Mouse (Mus musculus) lung, adult 2 months (tissue): ENCODE measurements around the gene Yipf4. TPM values are rescaled to one million over a fixed set of nuclear protein-coding genes. Genes with fewer than 3 reads are reported as not detected.
"Not testable (repeated sequence)": the region's sequence is repeated elsewhere in the genome, so short reads cannot be mapped to it uniquely, and the experiment has no call there.

Source experiments
- DNase-seq: peaks from one replicate; pipeline ENCODE4 v3.0.0; 2022
- H3K4me1 ChIP-seq: fragments of 200-500 bp; 2 replicates; pipeline ENCODE4 v1.6.1; 2011; ENCODE audit warnings: low read length; ENCODE audit not compliant: control insufficient read depth, insufficient read depth
- H3K4me3 ChIP-seq: fragments of 200-500 bp; replicated peaks from 2 replicates; pipeline ENCODE3; 2011; ENCODE audit warnings: low read depth, mild to moderate bottlenecking, control low read depth, low read length; ENCODE audit errors: extremely low read depth
- CTCF ChIP-seq: fragments of 200-500 bp; IDR thresholded peaks from 2 replicates; pipeline ENCODE4 v1.5.1; 2011; ENCODE audit warnings: mild to moderate bottlenecking, low read length, control low read depth; ENCODE audit not compliant: insufficient read depth
- POLR2A ChIP-seq: fragments of 200-500 bp; IDR thresholded peaks from 2 replicates; pipeline ENCODE4 v1.6.1; 2011; ENCODE audit warnings: low read depth, mild to moderate bottlenecking, control low read depth, low read length, borderline replicate concordance; ENCODE audit errors: extremely low read depth
- WGBS: fragments of 180-500 bp; shearing (Covaris S2); methylation state at CpG from one replicate; pipeline ENCODE4 v1.1.7; 2018; 5-methylcytosine and 5-hydroxymethylcytosine counted together
- polyA plus RNA-seq: library from polyadenylated mRNA; depleted of rRNA; stranded (reverse); fragments of >200 nt; gene quantifications from 2 replicates; pipeline ENCODE4 v1.2.3, GENCODE M21; 2012

Gene Yipf4
- polyA plus RNA-seq, 1 experiment: 66.3 TPM

DNA sequence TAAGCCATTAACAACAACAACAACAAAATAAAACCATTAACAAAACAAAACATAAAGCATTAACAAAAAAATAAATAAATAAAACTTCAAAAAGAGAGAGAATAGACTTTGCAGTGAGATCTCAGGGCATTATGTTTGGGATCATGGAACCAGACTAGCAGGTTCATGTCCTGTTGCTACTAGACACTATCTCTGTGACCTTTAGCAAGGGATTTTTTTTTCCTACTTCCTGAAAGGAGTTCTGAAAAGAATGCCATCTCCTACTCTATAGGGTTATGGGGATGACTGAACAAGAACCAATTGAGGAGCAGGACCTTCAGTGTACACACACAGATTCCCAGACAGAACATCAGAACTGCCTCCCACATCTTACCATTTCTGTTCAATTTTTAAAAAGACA lies 25.8 kb upstream of the Yipf4 start:
- no peak for TF ChIP-seq CTCF
- no peak for TF ChIP-seq POLR2A
- DNase-seq: no peak
- Histone ChIP-seq H3K4me3 (no peak overlapping the region), H3K4me1 (no peaks in the 10 kb centered on the region)

DNA sequence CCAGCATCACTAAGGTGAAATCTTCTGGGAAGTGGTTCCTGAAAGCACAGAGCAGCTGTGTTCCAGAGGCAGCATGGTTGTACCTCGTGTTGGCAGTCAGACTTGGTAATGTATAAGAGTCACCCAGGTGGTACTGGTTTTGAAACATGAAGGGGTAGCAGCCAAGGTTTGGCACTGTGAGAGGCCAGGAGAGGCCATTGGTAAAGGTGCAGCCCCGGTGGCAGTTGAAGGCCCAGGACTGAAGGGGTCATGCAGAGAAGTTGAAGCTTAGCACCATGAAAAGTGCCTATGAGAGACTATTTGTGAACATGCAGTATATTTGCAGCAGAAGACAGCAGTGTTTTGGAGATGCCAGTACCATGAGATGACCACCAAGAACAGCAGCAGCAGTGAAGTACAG lies 21.3 kb upstream of the Yipf4 start:
- WGBS: 82% methylated on average over 2 of the region's 2 CpGs
- not testable (repeated sequence) for DNase-seq

DNA sequence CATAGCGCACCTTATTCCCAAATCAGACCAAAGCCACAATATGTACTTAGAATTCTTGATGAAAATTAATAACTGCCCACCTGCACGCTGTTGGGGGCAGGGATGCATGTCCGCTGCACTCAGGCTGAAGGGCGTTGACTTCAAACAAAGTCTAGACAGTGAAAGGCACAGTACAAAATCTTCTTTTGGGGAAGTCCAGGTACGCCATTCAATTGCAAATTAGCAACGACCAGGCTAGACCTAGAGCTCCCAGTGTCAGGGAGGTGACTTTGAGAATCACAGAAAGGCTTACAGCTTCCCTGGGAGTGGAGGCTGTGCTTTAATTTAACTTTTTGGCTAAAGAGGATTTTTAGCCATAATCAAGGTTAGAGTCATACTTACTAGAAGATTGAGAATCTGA lies 19.2 kb upstream of the Yipf4 start:
- not testable (repeated sequence) for DNase-seq, H3K4me1 ChIP-seq, H3K4me3 ChIP-seq
- 82% methylated on average over 6 of the region's 6 CpGs for WGBS

More for the DNA sequence above, 21.3 kb upstream of the Yipf4 start:
- H3K4me1 ChIP-seq, H3K4me3 ChIP-seq: not testable (repeated sequence)

DNA sequence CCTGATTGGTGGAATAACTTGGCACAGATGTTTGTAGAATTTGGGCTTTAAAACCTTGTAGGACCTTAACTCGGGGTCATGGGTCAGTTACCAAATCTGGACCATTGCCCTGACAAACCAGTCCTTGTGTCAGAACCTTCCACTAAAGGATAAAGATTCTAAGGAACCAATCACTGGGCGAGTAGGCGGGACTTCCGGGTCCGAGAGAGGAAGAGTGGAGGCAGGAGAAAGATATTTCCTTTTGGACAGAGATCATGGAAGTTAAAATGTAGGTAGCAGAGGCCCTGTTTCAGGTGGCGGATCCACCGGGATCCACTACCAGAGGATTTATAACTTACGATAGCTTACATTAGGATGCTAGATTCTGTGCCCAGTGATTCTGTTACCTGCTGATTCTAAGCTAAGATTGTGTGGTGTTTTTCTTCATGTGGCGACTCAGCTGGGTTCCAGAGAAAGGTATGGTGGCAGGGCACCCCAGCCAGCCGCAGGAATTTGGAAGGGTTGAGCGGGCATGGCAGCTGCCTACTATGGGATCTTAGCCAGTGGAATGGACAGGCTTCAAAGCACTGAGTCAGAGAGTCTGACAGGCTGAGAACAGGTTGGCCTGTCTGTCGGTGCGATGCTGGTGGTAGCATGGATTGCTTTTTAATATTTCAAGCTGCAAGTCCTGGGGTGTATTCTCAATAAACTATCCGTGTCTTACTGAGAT lies 8.8 kb upstream of the Yipf4 start:
- no peak for TF ChIP-seq CTCF
- TF ChIP-seq POLR2A: no peak
- 85% methylated on average over 14 of the region's 14 CpGs for WGBS
- no peak for DNase-seq
- no peak overlapping the region for H3K4me3 ChIP-seq
- H3K4me1 ChIP-seq: no peaks in the 10 kb centered on the region

DNA sequence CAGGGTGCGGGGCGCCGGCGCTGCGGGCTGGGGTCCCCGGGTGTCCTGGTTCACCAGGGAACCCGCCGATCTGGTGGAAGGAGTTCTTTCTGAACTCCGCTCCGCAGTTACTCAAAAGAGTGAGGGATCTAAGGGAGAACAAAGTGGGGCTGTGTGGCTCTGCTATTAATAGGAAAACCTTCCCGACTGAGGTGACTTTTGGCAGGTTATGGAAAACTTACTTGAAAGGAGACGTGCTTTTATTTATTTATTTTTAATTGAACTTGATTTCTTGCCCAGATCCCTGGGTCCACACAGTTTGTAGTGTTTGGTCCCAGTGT lies 568 bp downstream of the Yipf4 start:
- TF ChIP-seq POLR2A: no peak
- TF ChIP-seq CTCF: no peak

DNA sequence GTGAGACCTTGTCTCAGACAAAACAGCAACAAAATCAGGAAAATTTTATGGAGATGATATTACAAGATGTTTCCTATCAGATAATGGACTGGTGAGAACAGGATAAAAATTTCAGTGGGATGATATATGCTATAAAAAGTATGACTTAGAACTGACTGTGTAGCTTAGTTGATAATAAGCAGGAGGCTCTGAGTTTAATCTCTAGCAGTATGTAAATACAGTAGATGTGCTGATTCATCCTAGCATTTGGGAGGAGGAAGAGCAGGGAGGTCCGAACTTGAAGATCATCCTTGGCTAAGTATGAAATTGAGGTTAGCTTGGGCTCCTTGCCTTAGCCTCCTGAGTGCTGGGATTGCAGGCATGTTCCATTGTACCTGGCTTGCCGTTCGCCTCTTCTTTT lies 2.3 kb downstream of the Yipf4 start:
- no peak for TF ChIP-seq POLR2A
- no peak for TF ChIP-seq CTCF
- Histone ChIP-seq H3K4me3 (no peak overlapping the region), H3K4me1 (peaks cover 2% of the 10 kb centered on the region)
- WGBS: 85% methylated on average over 3 of the region's 3 CpGs
- DNase-seq: no peak

More for the DNA sequence above, 568 bp downstream of the Yipf4 start:
- WGBS: under 1% methylated on average over 12 of the region's 12 CpGs
- Histone ChIP-seq H3K4me1 (peaks cover 2% of the 10 kb centered on the region), H3K4me3 (peak overlapping the region; percentile 86)
- no peak for DNase-seq

DNA sequence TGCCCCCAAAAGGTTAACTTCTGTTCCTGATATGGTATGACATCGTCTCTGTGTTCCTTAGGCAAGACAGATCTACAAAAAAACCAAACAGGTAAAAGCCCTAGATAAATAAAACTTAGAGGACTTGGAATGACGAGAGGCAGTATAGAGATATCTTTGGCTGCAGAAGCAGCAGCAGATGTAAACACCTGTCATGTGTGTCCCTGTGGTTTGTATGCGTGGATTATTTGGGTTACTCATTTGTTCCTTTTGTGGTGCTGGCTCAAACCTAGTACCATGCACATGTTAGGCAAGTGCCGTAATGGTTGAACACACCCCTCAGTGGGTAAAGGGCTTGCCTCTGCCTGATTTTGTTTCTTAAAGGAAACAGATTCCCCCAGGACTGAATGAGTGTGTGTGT lies 10.9 kb downstream of the Yipf4 start:
- H3K4me1 ChIP-seq: no peaks in the 10 kb centered on the region
- H3K4me3 ChIP-seq: no peak overlapping the region
- no peak for TF ChIP-seq POLR2A
- TF ChIP-seq CTCF: no peak
- no peak for DNase-seq
- WGBS: 82% methylated on average over 4 of the region's 4 CpGs

DNA sequence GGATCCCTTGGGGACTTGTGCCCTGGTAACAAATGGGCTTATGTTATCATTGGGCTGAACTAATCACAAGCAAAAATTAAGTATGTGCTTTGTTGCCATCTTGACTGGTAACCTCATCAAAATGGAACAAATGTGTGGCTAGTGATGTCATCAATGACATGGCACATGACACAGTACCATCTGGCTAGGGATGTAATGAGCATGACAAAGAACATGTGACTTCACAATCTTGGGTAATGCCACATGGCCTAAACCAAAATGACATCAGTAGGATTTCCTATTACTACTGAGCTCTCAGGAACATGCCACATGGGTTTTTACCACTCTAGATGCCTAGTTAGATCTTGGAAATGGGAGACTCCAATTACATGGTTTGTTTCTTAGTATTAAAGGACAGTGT lies 11.8 kb downstream of the Yipf4 start:
- TF ChIP-seq CTCF (no peak), POLR2A (no peak)
- Histone ChIP-seq H3K4me1 (no peaks in the 10 kb centered on the region), H3K4me3 (no peak overlapping the region)
- no peak for DNase-seq

DNA sequence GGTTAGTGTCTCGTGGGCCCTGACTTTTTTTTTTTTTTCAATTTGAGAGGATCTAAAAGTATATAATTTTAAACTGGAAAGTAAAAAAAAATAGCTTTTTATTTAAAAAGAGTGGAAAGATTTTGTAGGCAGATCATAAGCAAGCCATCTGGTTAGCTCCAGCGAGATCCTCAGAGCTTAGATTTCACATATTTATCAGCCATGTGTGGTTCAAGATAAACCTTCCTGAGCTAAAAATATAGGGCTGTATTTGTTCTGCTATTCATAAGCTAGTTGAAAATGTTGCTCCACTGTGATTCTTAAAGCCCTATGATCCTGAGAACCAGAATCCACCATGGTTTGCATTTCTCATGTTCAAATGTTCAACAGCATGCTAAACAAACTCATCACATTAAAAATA lies 18.6 kb downstream of the Yipf4 start:
- H3K4me3 ChIP-seq: no peak overlapping the region
- DNase-seq: no peak
- WGBS: 68% methylated on average over 2 of the region's 2 CpGs
- no peaks in the 10 kb centered on the region for H3K4me1 ChIP-seq
- TF ChIP-seq POLR2A (no peak), CTCF (no peak)

DNA sequence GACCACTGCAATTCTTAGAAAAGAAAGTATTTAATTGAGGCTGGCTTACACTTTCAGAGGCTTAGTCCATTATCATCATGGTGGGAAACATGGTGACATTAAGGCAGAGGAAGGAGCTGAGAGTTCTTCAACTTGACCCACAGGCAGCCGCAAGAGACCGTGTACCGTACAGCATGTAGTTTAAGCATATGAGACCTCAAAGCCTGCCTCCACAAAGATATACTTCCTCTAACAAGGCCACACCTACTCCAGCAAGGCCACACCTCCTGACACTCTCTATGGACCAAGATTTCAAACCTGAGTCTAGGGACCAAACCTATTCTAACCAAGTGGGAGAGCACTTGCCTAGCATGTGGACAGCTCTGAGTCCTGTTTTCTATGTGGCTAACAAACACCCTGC lies 19.3 kb downstream of the Yipf4 start:
- WGBS: 78% methylated on average over 3 of the region's 3 CpGs
- no peaks in the 10 kb centered on the region for H3K4me1 ChIP-seq
- TF ChIP-seq POLR2A: no peak
- TF ChIP-seq CTCF: no peak
- H3K4me3 ChIP-seq: no peak overlapping the region
- no peak for DNase-seq

DNA sequence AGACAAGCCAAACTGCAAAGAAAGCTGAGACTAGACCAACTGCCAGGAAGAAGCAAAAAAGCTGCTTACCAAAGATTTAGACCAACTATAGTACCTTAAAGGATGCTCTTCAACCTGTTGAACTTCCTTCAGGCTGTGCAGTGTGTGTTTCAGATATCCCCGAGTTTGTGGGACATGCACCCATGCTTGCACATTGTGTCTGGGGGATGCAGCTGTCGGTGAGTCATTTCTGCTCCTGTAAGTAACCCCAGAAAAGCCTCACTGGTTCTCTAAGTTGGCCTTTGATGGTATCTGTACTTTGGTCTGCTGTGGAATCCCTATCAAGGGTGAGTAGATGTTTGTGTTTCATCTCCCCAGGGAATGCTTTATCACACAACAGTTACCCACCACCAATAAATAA lies 23.0 kb downstream of the Yipf4 start:
- H3K4me3 ChIP-seq: no peak overlapping the region
- no peak for DNase-seq
- no peaks in the 10 kb centered on the region for H3K4me1 ChIP-seq
- TF ChIP-seq POLR2A (no peak), CTCF (no peak)
- 77% methylated on average over 2 of the region's 2 CpGs for WGBS
